Mouse (Mus musculus) G1E (cell line): ENCODE data around the gene Rag2. TPM values are rescaled to one million over a fixed set of nuclear protein-coding genes. Genes with fewer than 3 reads are reported as not detected.

ENCODE experiments used
- ATAC-seq: 2 replicates; pipeline ENCODE4 v1.8.0; 2016; ENCODE audit warnings: mild to moderate bottlenecking; ENCODE audit not compliant: insufficient number of reproducible peaks, poor library complexity, low FRiP score, severe bottlenecking; ENCODE audit errors: extremely low read depth
- DNase-seq: peaks from one replicate; pipeline ENCODE4 v3.0.0; 2012; ENCODE audit warnings: low spot score
- H3K27me3 ChIP-seq: 2 replicates; pipeline ENCODE4 v1.6.1; 2012; ENCODE audit warnings: mild to moderate bottlenecking, low read length, inconsistent platforms; ENCODE audit not compliant: insufficient read depth
- H3K36me3 ChIP-seq: replicated peaks from 2 replicates; pipeline ENCODE3; 2012; ENCODE audit warnings: mild to moderate bottlenecking, inconsistent platforms
- H3K4me1 ChIP-seq: 2 replicates; pipeline ENCODE4 v1.6.1; 2012; ENCODE audit warnings: low read depth, low read length, inconsistent platforms, mixed read lengths; ENCODE audit not compliant: insufficient read depth
- H3K4me3 ChIP-seq: 2 replicates; pipeline ENCODE4 v1.5.1; 2012; ENCODE audit warnings: low read depth, mild to moderate bottlenecking, inconsistent platforms, low read length, moderate library complexity, mixed read lengths
- H3K9me3 ChIP-seq: replicated peaks from 2 replicates; pipeline ENCODE4 v1.6.1; 2012; ENCODE audit warnings: inconsistent platforms
- CTCF ChIP-seq: IDR thresholded peaks from 2 replicates; pipeline ENCODE4 v1.5.1; 2012; ENCODE audit warnings: low read depth, low read length, inconsistent platforms, mixed read lengths
- GATA1 ChIP-seq: IDR thresholded peaks from 2 replicates; pipeline ENCODE4 v1.6.1; 2012; ENCODE audit warnings: borderline replicate concordance, low read length, inconsistent platforms, mixed read lengths
- GATA2 ChIP-seq: IDR thresholded peaks from 2 replicates; pipeline ENCODE4 v1.6.1; 2012; ENCODE audit warnings: low read depth, low read length, inconsistent platforms, borderline replicate concordance
- POLR2AphosphoS5 ChIP-seq: IDR thresholded peaks from 2 replicates; pipeline ENCODE4 v1.6.1; 2012; ENCODE audit warnings: low read depth, low read length, inconsistent platforms; ENCODE audit not compliant: insufficient replicate concordance
- TAL1 ChIP-seq: conservative IDR thresholded peaks from 2 replicates; pipeline ENCODE4 v1.6.1; 2012; ENCODE audit warnings: low read depth, low read length, inconsistent platforms, mixed read lengths
- polyA plus RNA-seq: library from polyadenylated mRNA; stranded (reverse); fragments of >175 nt; gene quantifications from 2 replicates; pipeline ENCODE4 v1.2.3, GENCODE M21; 2012
- total RNA-seq, 2 experiments: library from RNA; stranded (forward) in 1 of 2; stranded (reverse) in 1 of 2; fragments of 200-1000 nt in 1 of 2; fragments of >200 nt in 1 of 2; fragmentation: Nextera tagmentation in 1 of 2; gene quantifications; 2 replicates each; pipeline ENCODE4 v1.2.3; 2014 to 2017

The Rag2 gene
- total and polyA plus RNA-seq, 3 experiments = 0.11 TPM; not detected in 2

- TF ChIP-seq CTCF = no peak
- no peak for TF ChIP-seq GATA2
- no peak for TF ChIP-seq GATA1
- no peak for TF ChIP-seq TAL1
- no peak for TF ChIP-seq POLR2AphosphoS5
- DNase-seq (no peak), ATAC-seq (no peak)
- peaks cover 23% of the 10 kb centered on the region for H3K27me3 ChIP-seq
- H3K4me3 ChIP-seq = no peak overlapping the region
- H3K9me3 ChIP-seq = no peaks in the 10 kb centered on the region
- H3K36me3 ChIP-seq = no peaks in the 10 kb centered on the region
- H3K4me1 ChIP-seq = peaks cover 11% of the 10 kb centered on the region
These were observed 49.0 kb downstream of the Rag2 start for GRCm38 (mm10) chr2:101673547-101673946.

- Histone ChIP-seq H3K9me3 (no peaks in the 10 kb centered on the region), H3K36me3 (peaks cover 26% of the 10 kb centered on the region), H3K27me3 (peaks cover 14% of the 10 kb centered on the region), H3K4me1 (peaks cover 23% of the 10 kb centered on the region), H3K4me3 (peak within 1 kb of the TSS; percentile 99)
- ATAC-seq (peak; percentile 97), DNase-seq (peak; percentile 75)
- no peak for TF ChIP-seq CTCF
- TF ChIP-seq GATA1 = no peak
- TF ChIP-seq TAL1 = no peak
- TF ChIP-seq GATA2 = no peak
- TF ChIP-seq POLR2AphosphoS5 = no peak
These were observed 53.9 kb downstream of the Rag2 start, which contains the start of gene Traf6 for GRCm38 (mm10) chr2:101678236-101679021. TSS of gene Traf6 (plus strand) at chr2:101678429.

- no peaks in the 10 kb centered on the region for H3K9me3 ChIP-seq
- ATAC-seq = peak; percentile 18
These were observed 54.8 kb downstream of the Rag2 start for GRCm38 (mm10) chr2:101679164-101679784.

More at GRCm38 (mm10) chr2:101679164-101679784, 54.8 kb downstream of the Rag2 start:
- H3K4me3 ChIP-seq = peak overlapping the region; percentile 99
- H3K27me3 ChIP-seq = peaks cover 14% of the 10 kb centered on the region
- peaks cover 35% of the 10 kb centered on the region for H3K36me3 ChIP-seq
- TF ChIP-seq GATA2 = no peak
- no peak for TF ChIP-seq TAL1
- TF ChIP-seq GATA1 = no peak
- TF ChIP-seq POLR2AphosphoS5 = no peak
- TF ChIP-seq CTCF = no peak
- peak; percentile 14 for DNase-seq
- H3K4me1 ChIP-seq = peaks cover 23% of the 10 kb centered on the region

Other genes with a start within 250 kb of the Rag2 start
- not detected in 2 replicates for gene Rag1, start 24.8 kb downstream of the Rag2 start, total RNA-seq (2014; fragmentation: Nextera tagmentation)
- under 0.01 and 0.22 TPM in 2 replicates for gene Rag1, start 24.8 kb downstream of the Rag2 start, total RNA-seq (2017)
- 0.01 TPM in 1 of 2 replicates, not detected in the other for gene Rag1, start 24.8 kb downstream of the Rag2 start, polyA plus RNA-seq
- gene B230118H07Rik, start 24.8 kb downstream of the Rag2 start, total RNA-seq (2014; fragmentation: Nextera tagmentation) = 10.2 and 28.7 TPM in 2 replicates
- gene B230118H07Rik, start 24.8 kb downstream of the Rag2 start, total RNA-seq (2017) = 72.1 and 76.4 TPM in 2 replicates
- gene B230118H07Rik, start 24.8 kb downstream of the Rag2 start, polyA plus RNA-seq = 1.0 and 1.6 TPM in 2 replicates
- 67.1 and 68.3 TPM in 2 replicates for gene Traf6, start 53.7 kb downstream of the Rag2 start, total RNA-seq (2014; fragmentation: Nextera tagmentation)
- gene Traf6, start 53.7 kb downstream of the Rag2 start, total RNA-seq (2017) = 26.1 and 26.6 TPM in 2 replicates
- gene Traf6, start 53.7 kb downstream of the Rag2 start, polyA plus RNA-seq = 2.3 and 3.0 TPM in 2 replicates